Mouse (Mus musculus): ENCODE results near the gene Fam129b.

Fam129b gene

DNA sequence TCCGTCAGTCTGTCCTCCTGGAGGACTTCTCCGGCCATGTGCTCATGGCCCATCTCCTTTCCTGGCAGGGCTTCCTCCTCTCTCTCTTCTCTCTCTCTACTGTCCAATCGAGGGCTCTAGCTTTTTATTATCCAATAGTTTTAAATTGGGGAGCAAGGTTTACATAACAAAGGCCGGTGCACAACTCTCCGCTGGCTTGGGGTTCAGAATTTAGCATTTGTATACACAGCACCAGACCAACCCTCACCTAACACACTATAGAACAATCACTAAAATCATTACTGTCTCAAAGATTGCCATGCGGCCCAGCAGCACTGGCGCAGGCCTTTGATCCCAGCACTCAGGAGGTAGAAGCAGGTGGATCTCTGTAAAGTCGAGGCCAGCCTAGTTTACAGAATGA is 15.1 kb upstream of the Fam129b start:
- no peak for DNase-seq (ENCODE audit: low spot score)

DNA sequence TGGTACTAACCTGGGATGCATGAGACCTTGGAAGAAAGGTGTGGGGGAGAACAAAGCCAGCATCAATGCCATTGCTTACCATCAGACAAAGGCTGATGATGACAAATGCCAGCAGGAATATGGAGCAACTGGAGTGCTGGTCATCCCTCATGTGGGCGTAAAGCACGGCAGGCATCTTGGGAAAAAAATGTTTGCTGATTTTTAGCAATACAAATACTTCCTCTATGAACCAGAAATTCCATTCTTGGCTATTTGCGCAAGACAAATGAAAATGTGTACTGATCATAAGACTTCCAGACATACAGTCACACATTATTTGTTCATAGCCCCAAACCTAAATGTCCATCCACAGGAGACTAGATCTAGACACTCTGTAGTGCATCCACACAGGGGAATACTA is 12.6 kb upstream of the Fam129b start:
- DNase-seq (ENCODE audit: low spot score), result no peak

- DNase-seq (ENCODE audit: low spot score), result no peak
Measured at GRCm38 (mm10) chr2:32864755-32865154, 11.2 kb upstream of the Fam129b start.

- DNase-seq (ENCODE audit: low spot score), result no peak
Measured at GRCm38 (mm10) chr2:32867354-32867753, 8.6 kb upstream of the Fam129b start.

DNA sequence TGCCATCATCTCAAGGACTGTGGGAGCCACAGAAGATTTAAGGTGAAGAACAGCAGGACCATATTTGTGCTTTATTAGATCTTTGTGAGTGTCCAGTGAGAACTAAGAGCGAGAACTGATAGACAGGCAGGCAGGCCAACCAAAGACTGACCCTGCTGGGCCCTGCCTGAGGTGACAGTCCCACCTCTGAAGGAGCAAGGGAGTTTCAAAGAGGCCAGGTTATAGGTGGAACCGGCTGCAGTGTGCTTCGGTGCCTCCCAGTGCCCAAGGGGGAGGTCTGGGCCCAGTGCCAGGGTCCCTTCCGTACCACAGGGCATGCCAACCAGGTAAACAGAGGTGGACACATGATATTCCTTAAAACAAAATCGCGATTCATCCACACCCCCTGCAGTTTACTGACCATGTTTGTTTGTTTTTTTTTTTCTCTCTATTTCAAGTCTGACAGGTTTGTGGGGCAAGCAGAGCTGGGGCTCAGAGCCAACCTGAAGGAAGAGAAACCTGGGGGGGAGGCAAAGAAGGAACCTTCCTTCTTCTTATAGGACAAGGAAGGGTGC is 6.1 kb upstream of the Fam129b start:
- DNase-seq (ENCODE audit: low spot score), result no peak

DNA sequence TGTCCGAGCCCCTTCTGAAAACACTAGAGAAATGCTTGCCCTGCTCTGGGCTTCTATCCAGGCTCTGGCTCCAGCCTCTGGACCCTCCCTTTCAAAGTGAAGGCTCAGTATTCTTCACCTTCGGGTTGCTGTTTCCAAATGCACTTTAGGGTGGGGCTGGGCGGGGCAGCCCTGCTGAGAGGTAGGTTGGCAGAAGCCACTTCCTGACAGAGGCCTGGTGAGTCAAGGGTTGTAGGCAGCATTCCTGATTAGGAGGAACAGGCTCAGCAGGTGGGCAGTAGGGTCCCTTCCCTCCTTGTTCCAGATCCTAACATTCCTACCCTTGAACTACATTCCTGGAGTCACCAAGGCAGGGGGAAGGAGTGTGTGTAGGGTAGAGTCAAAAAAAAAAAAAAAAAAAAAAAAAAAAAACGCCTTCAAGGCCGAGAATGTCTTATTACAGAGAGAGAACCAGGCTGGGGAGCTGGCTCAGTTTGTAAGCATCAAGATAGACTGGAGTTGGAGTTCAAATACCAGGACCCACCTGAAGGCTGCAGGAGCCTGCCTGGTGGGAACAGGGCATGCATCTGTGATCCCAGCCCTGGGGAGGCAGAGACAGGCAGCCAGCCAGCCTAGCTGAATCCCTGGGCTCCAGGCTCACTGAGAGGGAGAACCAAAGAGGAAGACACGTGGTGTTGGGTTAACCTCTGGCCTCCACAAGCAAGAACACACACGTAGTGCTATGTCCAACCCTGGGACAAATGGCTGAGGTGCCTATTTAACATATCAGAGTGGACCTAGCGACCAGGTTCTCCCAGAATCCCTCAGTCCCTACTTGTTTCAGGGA is 5.4 kb upstream of the Fam129b start:
- no peak for DNase-seq (ENCODE audit: low spot score)

- no peak for DNase-seq (ENCODE audit: low spot score)
Measured at GRCm38 (mm10) chr2:32874070-32874469, 1.8 kb upstream of the Fam129b start.

- no peak for DNase-seq (ENCODE audit: low spot score)
Measured at GRCm38 (mm10) chr2:32874951-32875674, 801 bp upstream of the Fam129b start.

GRCm38 (mm10) chr2:32876490-32877302 is 782 bp downstream of the Fam129b start:
- peak; percentile 75 for DNase-seq (ENCODE audit: low spot score)

- no peak for DNase-seq (ENCODE audit: low spot score)
Measured at GRCm38 (mm10) chr2:32877303-32877702, 1.4 kb downstream of the Fam129b start.

DNA sequence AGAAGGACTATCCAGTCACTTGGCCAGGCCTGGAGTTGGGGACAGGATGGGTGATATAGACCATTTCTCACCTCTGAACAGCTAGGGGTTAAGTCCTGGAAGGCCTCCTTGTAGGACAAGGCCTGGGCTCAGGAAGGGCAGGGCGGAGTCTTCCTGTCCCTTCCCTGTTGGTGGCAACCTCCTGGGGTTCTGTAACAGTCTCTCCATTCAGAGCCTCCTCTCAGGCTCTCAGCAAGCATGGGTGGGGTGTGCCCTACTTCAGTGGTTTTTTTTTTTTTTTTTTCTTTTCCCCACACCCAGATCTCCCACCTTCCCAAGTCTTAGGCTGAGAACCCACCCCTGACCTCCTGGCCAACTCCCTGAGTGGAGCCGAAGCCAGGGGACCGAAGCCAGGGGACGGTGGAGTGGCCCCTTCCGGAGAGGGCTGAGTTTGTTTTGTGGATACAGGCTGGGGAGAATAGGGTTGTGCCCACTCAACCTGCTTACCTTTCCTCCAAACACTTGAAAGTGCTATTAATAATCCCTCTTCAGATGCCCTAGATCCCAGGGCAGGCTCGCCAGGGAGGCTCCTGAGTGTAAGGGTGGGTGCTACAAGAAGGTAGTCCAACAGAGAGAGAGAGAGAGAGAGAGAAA is 2.0 kb downstream of the Fam129b start:
- no peak for DNase-seq (ENCODE audit: low spot score)

DNA sequence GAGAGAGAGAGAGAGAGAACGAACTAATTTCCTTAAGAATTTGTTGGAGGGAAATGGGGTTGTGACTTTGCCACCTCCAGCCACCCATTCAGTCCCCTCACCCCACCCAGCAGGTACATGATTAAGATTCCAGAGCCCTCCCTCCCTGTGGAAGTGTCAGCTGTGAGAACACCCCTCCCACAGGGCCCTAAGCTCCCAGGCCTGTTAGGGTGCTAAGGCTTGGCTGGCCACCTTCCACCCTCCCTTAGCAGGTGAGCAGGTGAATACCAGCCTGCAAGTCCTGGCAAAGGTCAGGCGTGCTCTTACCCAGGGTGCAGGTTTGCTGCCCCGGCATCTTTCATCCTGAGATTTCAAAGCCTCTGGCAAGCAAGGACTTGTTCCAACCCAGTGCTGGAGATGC is 2.5 kb downstream of the Fam129b start:
- DNase-seq (ENCODE audit: low spot score), result no peak

DNA sequence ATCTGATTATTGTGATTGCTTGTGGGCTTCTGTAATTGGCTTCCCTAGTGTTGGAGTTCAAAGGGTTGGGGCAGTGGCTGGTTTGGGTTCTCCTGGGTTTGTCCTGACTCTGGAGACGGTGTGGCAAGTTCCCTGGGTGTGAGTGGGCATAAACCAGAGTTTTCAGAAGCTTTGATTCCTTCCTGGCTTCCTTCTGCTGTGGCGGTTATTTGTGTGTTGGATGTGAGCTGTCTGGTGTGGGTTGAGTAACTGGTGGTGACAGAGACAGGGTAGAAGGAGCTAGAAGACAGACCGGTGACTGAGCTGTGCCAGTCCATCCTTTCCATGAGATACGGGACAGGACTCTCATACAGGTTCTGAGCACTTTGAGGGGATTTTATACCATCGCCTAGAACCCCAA is 3.7 kb downstream of the Fam129b start:
- no peak for DNase-seq (ENCODE audit: low spot score)

GRCm38 (mm10) chr2:32881054-32881453 is 5.1 kb downstream of the Fam129b start:
- DNase-seq (ENCODE audit: low spot score), result no peak

DNA sequence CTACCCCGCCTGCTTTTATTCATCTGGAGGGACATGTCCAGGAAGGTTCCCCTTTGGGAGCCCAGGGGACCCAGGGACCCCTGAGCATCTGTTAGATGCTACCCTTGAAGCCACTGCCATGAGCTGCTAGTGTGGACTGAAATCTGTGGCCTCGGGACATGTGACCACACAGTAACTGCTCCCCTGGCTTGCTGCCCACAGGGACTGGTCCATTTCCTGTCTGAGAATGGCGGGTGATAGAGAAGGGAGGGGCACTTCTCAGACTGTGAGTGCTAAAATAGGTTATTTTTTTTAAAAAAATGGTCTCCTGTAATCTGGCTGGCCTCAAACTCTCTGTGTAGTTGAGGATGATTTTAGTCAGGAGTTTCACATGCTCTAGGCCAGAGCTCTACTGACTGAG is 5.8 kb downstream of the Fam129b start:
- DNase-seq (ENCODE audit: low spot score), result no peak

DNA sequence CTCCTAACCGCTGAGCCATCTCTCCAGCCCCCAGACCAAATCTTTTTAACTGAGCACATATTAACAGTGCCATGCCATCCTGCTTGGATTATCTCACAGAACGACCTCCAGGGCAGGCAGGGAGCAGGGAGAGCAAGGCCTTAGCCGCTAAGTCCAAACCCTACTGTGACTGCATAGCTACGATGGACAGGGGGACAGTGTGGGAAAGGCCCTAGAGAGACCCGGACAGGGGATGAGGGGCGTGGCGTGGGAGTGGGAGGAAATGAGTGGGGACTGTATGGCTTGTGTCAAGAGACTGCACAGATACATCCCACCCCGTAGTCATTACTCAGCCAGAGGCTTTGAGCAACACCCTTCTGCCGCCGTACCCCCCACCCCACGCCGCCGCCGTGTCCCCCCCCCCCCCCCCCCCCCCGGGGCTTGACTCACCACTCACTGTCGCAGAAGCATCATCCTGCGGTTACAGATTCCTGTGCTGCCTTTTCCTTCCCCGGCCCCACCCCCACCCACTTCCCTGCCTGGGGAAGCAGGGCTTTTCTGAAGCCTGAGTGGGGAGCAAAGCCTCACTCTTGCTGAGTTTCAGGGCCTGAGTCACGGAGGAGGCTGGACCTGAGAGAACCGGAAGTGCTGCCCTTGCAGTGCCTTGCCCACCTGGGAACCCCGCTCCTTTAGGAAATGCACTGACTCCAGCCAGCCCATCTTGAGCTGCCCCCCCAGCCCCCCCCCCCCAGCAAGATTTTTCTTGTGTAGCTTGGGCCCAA is 6.5 kb downstream of the Fam129b start:
- peak; percentile 32 for DNase-seq (ENCODE audit: low spot score)

DNA sequence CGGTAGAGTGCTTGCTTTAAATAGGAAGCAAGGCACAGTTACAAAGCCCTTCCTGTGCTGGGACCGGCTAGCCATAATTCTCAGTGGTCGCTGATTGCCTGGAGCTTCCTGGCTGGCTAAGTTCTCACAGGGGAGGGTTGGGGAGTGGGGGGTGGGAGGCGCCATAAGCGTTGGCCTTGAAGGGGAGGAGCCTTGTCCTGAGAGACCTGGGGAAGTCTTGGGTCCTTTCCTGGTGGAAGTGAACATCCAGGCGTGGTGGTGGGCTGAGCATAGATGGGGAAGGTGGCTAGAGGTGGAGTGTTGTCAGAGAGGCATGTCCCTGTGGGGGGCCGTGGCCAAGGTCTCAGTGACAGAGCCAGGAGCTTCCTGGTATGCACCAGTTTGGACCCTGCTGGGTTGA is 8.8 kb downstream of the Fam129b start:
- DNase-seq (ENCODE audit: low spot score), result peak; percentile 33

GRCm38 (mm10) chr2:32888029-32888428 is 12.1 kb downstream of the Fam129b start:
- no peak for DNase-seq (ENCODE audit: low spot score)

- no peak for DNase-seq (ENCODE audit: low spot score)
Measured at GRCm38 (mm10) chr2:32888551-32888950, 12.6 kb downstream of the Fam129b start.

DNA sequence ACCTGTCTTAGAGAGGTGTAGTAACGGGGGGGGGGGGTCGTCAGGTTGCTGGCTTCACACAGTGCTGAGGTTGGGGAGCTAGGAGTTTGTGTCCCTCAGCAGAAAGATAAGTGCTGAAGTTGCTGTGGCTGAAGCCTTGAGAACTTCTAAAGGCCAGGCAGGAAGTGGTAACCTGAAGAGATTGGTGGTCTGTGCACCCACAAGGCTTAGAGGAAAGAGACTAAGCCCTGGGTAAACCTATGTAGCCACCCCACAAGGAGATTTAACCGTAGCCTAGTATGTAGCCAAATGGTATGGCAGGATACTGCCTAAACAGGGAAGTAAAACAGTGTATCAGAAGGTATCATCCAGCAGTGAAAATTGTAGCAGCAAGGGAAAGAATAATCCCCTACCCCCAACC is 14.4 kb downstream of the Fam129b start:
- DNase-seq (ENCODE audit: low spot score), result no peak

DNA sequence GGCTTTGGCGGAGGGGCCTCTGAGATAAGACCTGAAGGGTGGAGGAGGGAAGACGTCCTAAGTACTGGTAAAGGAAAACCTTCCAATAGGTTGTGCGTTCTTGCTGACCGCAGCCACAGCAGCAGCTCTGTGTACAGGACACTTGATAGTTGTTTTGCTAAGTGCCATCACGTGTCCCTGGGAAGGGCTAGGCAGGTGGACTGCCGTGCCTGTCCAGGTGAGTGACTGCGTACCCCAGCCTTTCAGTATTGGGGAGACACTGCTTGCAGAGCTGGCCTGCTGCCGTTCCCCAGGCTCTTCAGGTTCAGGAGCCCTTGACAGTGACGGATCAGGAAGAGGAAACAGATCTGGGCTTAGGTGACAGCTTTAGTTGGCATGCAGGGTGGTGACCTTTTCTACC is 15.4 kb downstream of the Fam129b start:
- no peak for DNase-seq (ENCODE audit: low spot score)
